Mouse (Mus musculus): ENCODE results near the gene Olfm4.

DNA sequence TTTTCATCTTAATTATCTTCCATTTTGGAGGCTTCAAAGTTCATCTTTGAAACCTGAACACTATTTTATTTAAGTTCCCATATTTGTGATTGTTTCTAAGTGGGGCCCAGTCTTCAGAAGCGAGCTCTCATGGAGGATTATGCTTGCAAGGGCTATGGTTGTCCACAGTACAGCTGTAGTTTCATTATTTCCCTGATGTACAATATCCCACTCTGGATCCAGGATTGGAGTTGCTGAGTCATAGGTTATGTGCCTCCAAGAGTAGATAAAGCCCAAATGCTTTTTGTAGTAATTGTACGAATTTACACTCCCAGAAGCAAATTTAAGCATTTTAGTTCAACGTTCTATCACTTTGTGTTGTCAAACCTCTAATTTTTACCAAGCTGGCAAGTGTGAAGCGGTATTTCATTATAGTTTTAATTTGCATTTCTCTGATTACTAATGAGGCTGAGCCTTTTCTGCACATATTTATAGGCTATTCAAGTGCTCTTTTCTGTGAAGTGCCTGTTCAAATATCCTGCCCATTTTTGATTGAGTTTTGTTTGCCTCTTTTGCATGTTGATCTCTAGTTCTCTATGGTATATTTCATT is 46.9 kb upstream of the Olfm4 start:
- no peak for TF ChIP-seq POLR2A (IDR thresholded peaks at IDR 0.05; ENCODE audit: low read depth, low read length)
- no peak for TF ChIP-seq CTCF (IDR thresholded peaks at IDR 0.05; ENCODE audit: extremely low read depth, insufficient read length, insufficient replicate concordance, low read depth, low read length)

All from small intestine, adult 2 months (tissue).